Mouse (Mus musculus) lung, adult 18-20 months (tissue): ENCODE measurements around the gene Mprip.
"Not testable (repeated sequence)": the region's sequence is repeated elsewhere in the genome, so short reads cannot be mapped to it uniquely, and the experiment has no call there.

ENCODE experiments used
- DNase-seq, 2 experiments: peaks; one replicate each; pipeline ENCODE4 v3.0.0; 2022; ENCODE audit warnings: mixed read lengths in 2 of 2

Gene Mprip

GRCm38 (mm10) chr11:59717801-59718291 lies 56.7 kb downstream of the Mprip start:
- no peak for DNase-seq

GRCm38 (mm10) chr11:59719185-59719584 lies 58.1 kb downstream of the Mprip start:
- no peak for DNase-seq

GRCm38 (mm10) chr11:59721385-59721784 lies 60.3 kb downstream of the Mprip start:
- DNase-seq = peak; percentile 40 to 54

GRCm38 (mm10) chr11:59727204-59727603 lies 66.1 kb downstream of the Mprip start:
- DNase-seq = no peak

GRCm38 (mm10) chr11:59731821-59732220 lies 70.7 kb downstream of the Mprip start:
- DNase-seq = no peak

- peak; percentile 70 to 80 for DNase-seq
Observed at GRCm38 (mm10) chr11:59732407-59733066, 71.4 kb downstream of the Mprip start.

- not testable (repeated sequence) for DNase-seq
Observed at GRCm38 (mm10) chr11:59733600-59733999, 72.5 kb downstream of the Mprip start.

GRCm38 (mm10) chr11:59734335-59734734 lies 73.2 kb downstream of the Mprip start:
- DNase-seq = peak; percentile 30 to 47

GRCm38 (mm10) chr11:59735938-59736337 lies 74.8 kb downstream of the Mprip start:
- not testable (repeated sequence) for DNase-seq

GRCm38 (mm10) chr11:59737250-59737649 lies 76.1 kb downstream of the Mprip start:
- no peak for DNase-seq

GRCm38 (mm10) chr11:59739996-59740395 lies 78.9 kb downstream of the Mprip start:
- DNase-seq = no peak

GRCm38 (mm10) chr11:59741915-59742314 lies 80.8 kb downstream of the Mprip start:
- DNase-seq = no peak

GRCm38 (mm10) chr11:59743307-59743706 lies 82.2 kb downstream of the Mprip start:
- DNase-seq = no peak

GRCm38 (mm10) chr11:59743712-59744111 lies 82.6 kb downstream of the Mprip start:
- DNase-seq = no peak

GRCm38 (mm10) chr11:59744374-59744773 lies 83.3 kb downstream of the Mprip start:
- DNase-seq = no peak

- DNase-seq = no peak
Observed at GRCm38 (mm10) chr11:59745851-59746250, 84.7 kb downstream of the Mprip start.

GRCm38 (mm10) chr11:59746614-59747013 lies 85.5 kb downstream of the Mprip start:
- peak; percentile 62 to 74 for DNase-seq

GRCm38 (mm10) chr11:59749050-59749449 lies 87.9 kb downstream of the Mprip start:
- DNase-seq = no peak

- DNase-seq = no peak
Observed at GRCm38 (mm10) chr11:59754504-59754903, 93.4 kb downstream of the Mprip start.

- no peak for DNase-seq
Observed at GRCm38 (mm10) chr11:59756351-59756750, 95.2 kb downstream of the Mprip start.

GRCm38 (mm10) chr11:59758191-59758985 lies 97.3 kb downstream of the Mprip start:
- no peak for DNase-seq

GRCm38 (mm10) chr11:59759178-59759577 lies 98.1 kb downstream of the Mprip start:
- peak; percentile 18 to 29 for DNase-seq

GRCm38 (mm10) chr11:59759626-59760025 lies 98.5 kb downstream of the Mprip start:
- no peak for DNase-seq

- DNase-seq = no peak
Observed at GRCm38 (mm10) chr11:59760796-59761195, 99.7 kb downstream of the Mprip start.
